Mouse (Mus musculus) heart, embryonic 16.5 days (tissue): ENCODE measurements around the gene Cdcp1. TPM values are rescaled to one million over a fixed set of nuclear protein-coding genes. Genes with fewer than 3 reads are reported as not detected.

Experiments used
- ATAC-seq: fragments of 200-750 bp; cut with Nextera tagmentation; replicated peaks from 2 replicates; pipeline ENCODE4 v1.8.0; 2017; ENCODE audit warnings: moderate number of reproducible peaks; ENCODE audit not compliant: insufficient read depth, low FRiP score; ENCODE audit errors: extremely low read depth
- H3K27ac ChIP-seq: fragments of 300-500 bp; sonication (generic); 2 replicates; pipeline ENCODE4 v1.5.1; 2014; ENCODE audit warnings: mild to moderate bottlenecking, low read length, control low read depth, moderate library complexity
- H3K27me3 ChIP-seq: fragments of 300-500 bp; sonication (generic); 2 replicates; pipeline ENCODE4 v1.6.1; 2014; ENCODE audit warnings: low read length, mixed read lengths; ENCODE audit not compliant: control insufficient read depth, insufficient read depth
- H3K36me3 ChIP-seq: fragments of 300-500 bp; sonication (generic); 2 replicates; pipeline ENCODE4 v1.6.1; 2014; ENCODE audit not compliant: control insufficient read depth, insufficient read depth
- H3K4me1 ChIP-seq: fragments of 300-500 bp; sonication (generic); 2 replicates; pipeline ENCODE4 v1.6.1; 2014; ENCODE audit warnings: low read length, mixed read lengths; ENCODE audit not compliant: control insufficient read depth, insufficient read depth
- H3K4me2 ChIP-seq: fragments of 300-500 bp; sonication (generic); 2 replicates; pipeline ENCODE4 v1.6.1; 2014; ENCODE audit warnings: low read depth, mild to moderate bottlenecking, control low read depth, low read length
- H3K4me3 ChIP-seq: fragments of 300-500 bp; sonication (generic); 2 replicates; pipeline ENCODE4 v1.5.1; 2014; ENCODE audit warnings: mild to moderate bottlenecking, control low read depth, low read length
- H3K9ac ChIP-seq: fragments of 300-500 bp; sonication (generic); 2 replicates; pipeline ENCODE4 v1.6.1; 2014; ENCODE audit warnings: low read length, control low read depth
- H3K9me3 ChIP-seq: fragments of 300-500 bp; sonication (generic); replicated peaks from 2 replicates; pipeline ENCODE4 v1.6.1; 2016; ENCODE audit warnings: low read length; ENCODE audit not compliant: control insufficient read depth
- WGBS: fragments of 180-500 bp; shearing (Covaris S2); extraction: QIAGEN DNeasy Blood & Tissue Kit; methylation state at CpG from one replicate; pipeline ENCODE4 v1.1.7; 2014; 5-methylcytosine and 5-hydroxymethylcytosine counted together
- polyA plus RNA-seq: library from polyadenylated mRNA; unstranded; fragments of >200 nt; fragmentation: Nextera tagmentation; extraction: Ambion mirVana; gene quantifications from 2 replicates; pipeline ENCODE4 v1.2.1, GENCODE M21; 2015

The Cdcp1 gene
- polyA plus RNA-seq, 1 experiment from 2014 or later = 1.7 TPM

GRCm38 (mm10) chr9:123165781-123166443 lies 49.9 kb downstream of the Cdcp1 start:
- no peaks in the 10 kb centered on the region for H3K27me3 ChIP-seq
- H3K4me3 ChIP-seq = no peak overlapping the region
- ATAC-seq = no peak
- 91% methylated on average over 3 of the region's 3 CpGs for WGBS
- no peaks in the 10 kb centered on the region for H3K36me3 ChIP-seq
- H3K4me2 ChIP-seq = no peak overlapping the region
- no peak overlapping the region for H3K9ac ChIP-seq
- H3K9me3 ChIP-seq = no peaks in the 10 kb centered on the region
- H3K4me1 ChIP-seq = no peaks in the 10 kb centered on the region
- no peak overlapping the region for H3K27ac ChIP-seq

DNA sequence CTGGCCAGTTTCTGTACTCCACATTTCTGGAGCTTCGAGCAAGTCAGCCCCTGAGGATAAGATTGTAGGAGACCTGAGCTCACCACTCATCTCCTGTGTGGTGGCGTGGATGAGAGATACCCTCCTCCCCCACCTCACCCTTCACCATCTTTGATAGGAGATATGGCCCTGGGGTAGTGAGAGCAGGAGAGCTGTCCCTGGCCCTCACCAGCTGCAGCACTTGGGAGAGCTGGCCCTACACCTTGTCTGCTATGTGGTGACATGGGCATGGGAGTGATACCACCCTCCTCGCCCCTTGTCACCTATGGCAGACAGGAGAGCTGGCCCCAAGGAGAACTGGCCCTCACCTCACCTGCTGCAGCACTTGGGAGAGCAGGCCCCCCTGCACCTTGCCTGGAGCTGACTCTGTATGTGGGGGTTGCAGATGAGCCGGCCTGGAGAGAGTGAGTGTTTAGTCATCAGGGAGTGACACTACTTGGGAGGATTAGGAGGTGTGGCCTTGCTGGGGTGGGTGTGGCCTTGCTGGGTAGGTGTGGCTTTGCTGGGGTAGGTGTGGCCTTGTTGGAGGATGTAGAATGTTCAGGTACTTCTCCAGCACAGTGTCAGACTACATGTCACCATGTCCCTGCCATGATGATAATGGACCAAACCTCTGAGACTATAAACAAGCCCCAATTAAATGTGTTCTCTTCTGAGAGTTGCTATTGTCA lies 52.7 kb downstream of the Cdcp1 start:
- ATAC-seq = no peak

DNA sequence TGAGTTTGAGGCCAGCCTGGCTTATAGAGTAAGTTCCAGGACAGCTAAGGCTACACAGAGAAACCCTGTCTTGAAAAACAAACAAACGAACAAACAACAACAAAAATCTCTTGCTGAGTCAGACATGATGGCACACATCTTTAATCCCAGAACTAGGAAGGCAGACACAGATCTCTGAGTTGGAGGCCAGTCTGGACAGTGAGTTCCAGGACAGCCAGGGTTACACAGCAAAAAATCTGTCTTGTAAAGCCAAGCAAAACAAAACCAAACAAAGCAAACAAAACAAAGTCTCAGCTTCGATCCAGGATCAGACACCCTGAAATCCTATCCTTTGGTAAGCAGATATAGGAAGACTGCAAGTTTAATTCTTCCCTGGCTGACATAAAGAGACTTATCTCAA lies 54.0 kb downstream of the Cdcp1 start:
- no peak overlapping the region for H3K4me3 ChIP-seq
- no peak overlapping the region for H3K9ac ChIP-seq
- no peaks in the 10 kb centered on the region for H3K9me3 ChIP-seq
- no peak overlapping the region for H3K27ac ChIP-seq
- no peaks in the 10 kb centered on the region for H3K4me1 ChIP-seq
- no peak for ATAC-seq
- H3K27me3 ChIP-seq = no peaks in the 10 kb centered on the region
- WGBS = 50% methylated on average over 2 of the region's 2 CpGs
- H3K4me2 ChIP-seq = no peak overlapping the region
- no peaks in the 10 kb centered on the region for H3K36me3 ChIP-seq

More for the DNA sequence above, 52.7 kb downstream of the Cdcp1 start:
- H3K4me3 ChIP-seq = no peak overlapping the region
- H3K9ac ChIP-seq = no peak overlapping the region
- 72% methylated on average over 4 of the region's 4 CpGs for WGBS
- no peak overlapping the region for H3K4me2 ChIP-seq
- no peaks in the 10 kb centered on the region for H3K27me3 ChIP-seq
- no peaks in the 10 kb centered on the region for H3K9me3 ChIP-seq
- no peaks in the 10 kb centered on the region for H3K4me1 ChIP-seq
- no peaks in the 10 kb centered on the region for H3K36me3 ChIP-seq
- H3K27ac ChIP-seq = no peak overlapping the region

GRCm38 (mm10) chr9:123159330-123159729 lies 56.5 kb downstream of the Cdcp1 start:
- no peak overlapping the region for H3K4me2 ChIP-seq
- H3K9me3 ChIP-seq = no peaks in the 10 kb centered on the region
- ATAC-seq = no peak; the same call in 1 of the 2 replicates
- no peaks in the 10 kb centered on the region for H3K27me3 ChIP-seq
- H3K36me3 ChIP-seq = no peaks in the 10 kb centered on the region
- no peak overlapping the region for H3K27ac ChIP-seq
- H3K9ac ChIP-seq = no peak overlapping the region
- 58% methylated on average over 7 of the region's 7 CpGs for WGBS
- H3K4me3 ChIP-seq = no peak overlapping the region
- H3K4me1 ChIP-seq = no peaks in the 10 kb centered on the region

GRCm38 (mm10) chr9:123158125-123158836 lies 57.6 kb downstream of the Cdcp1 start:
- H3K9ac ChIP-seq = no peak overlapping the region
- no peaks in the 10 kb centered on the region for H3K36me3 ChIP-seq
- no peaks in the 10 kb centered on the region for H3K27me3 ChIP-seq
- H3K9me3 ChIP-seq = no peaks in the 10 kb centered on the region
- no peak overlapping the region for H3K4me3 ChIP-seq
- no peak for ATAC-seq
- 54% methylated on average over 8 of the region's 8 CpGs for whole genome bisulfite sequencing
- no peak overlapping the region for H3K27ac ChIP-seq
- no peak overlapping the region for H3K4me2 ChIP-seq
- H3K4me1 ChIP-seq = no peaks in the 10 kb centered on the region

DNA sequence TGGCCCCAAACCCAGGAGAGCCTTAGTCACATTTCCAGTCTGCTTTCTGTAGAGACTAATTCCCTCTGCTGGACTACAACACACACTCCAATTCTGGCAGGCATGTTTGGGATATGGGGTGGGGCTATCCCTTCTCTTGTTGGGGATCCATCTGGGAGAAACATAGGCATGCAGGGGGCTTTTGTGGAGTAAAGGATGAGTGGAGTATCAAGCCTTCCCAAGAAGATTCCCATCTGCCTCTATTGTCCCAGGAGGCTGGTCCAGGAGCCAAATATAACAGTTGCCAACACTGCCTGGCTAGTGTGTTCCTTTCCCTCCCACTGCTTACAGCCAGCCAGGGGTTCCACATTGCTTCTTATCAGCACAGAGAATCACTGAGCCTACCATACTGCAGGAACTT lies 58.1 kb downstream of the Cdcp1 start:
- H3K9me3 ChIP-seq = no peaks in the 10 kb centered on the region
- no peak overlapping the region for H3K9ac ChIP-seq
- H3K27me3 ChIP-seq = no peaks in the 10 kb centered on the region
- no peak overlapping the region for H3K4me2 ChIP-seq
- H3K4me1 ChIP-seq = no peaks in the 10 kb centered on the region
- no peak overlapping the region for H3K27ac ChIP-seq
- no peak for ATAC-seq
- no peak overlapping the region for H3K4me3 ChIP-seq
- no peaks in the 10 kb centered on the region for H3K36me3 ChIP-seq

GRCm38 (mm10) chr9:123156910-123157361 lies 58.9 kb downstream of the Cdcp1 start:
- Histone ChIP-seq H3K9ac (peak overlapping the region; percentile 20; the same call in 1 of the 2 replicates), H3K27ac (no peak overlapping the region), H3K4me1 (no peaks in the 10 kb centered on the region), H3K4me2 (peak overlapping the region; percentile 50), H3K9me3 (no peaks in the 10 kb centered on the region), H3K27me3 (no peaks in the 10 kb centered on the region), H3K4me3 (peak overlapping the region; percentile 23), H3K36me3 (no peaks in the 10 kb centered on the region)
- 39% methylated on average over 30 of the region's 30 CpGs for WGBS
- 0 out of 2 replicates have a peak, but pooled peaks have one; percentile 10 for ATAC-seq

GRCm38 (mm10) chr9:123153121-123153520 lies 62.7 kb downstream of the Cdcp1 start:
- H3K4me1 ChIP-seq = no peaks in the 10 kb centered on the region
- ATAC-seq = no peak
- H3K9me3 ChIP-seq = no peaks in the 10 kb centered on the region
- H3K27me3 ChIP-seq = no peaks in the 10 kb centered on the region
- WGBS = 83% methylated on average over 2 of the region's 2 CpGs
- H3K9ac ChIP-seq = no peak overlapping the region
- no peak overlapping the region for H3K4me3 ChIP-seq
- H3K36me3 ChIP-seq = no peaks in the 10 kb centered on the region
- H3K4me2 ChIP-seq = no peak overlapping the region
- no peak overlapping the region for H3K27ac ChIP-seq

DNA sequence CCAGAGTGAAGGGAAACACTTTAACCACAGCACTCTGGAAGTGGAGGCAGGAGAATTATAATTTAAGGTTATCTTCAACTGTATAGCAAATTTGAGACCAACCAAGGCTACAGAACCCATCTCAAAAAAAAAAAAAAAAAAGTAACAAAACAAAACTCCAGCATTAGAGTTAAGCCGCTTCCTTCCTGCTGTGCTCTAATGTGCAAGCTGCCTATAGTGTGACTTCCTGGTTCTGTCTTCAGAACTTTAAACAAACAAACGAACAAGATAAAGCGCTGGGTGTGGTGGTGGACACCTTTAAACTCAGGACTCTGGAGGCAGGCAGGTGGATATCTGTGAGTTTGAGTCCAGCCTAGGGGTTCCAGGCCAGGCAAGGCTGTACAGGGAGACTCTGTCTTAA lies 63.8 kb downstream of the Cdcp1 start:
- Histone ChIP-seq H3K27me3 (no peaks in the 10 kb centered on the region), H3K4me2 (no peak overlapping the region), H3K9ac (no peak overlapping the region), H3K36me3 (no peaks in the 10 kb centered on the region), H3K4me3 (no peak overlapping the region), H3K4me1 (no peaks in the 10 kb centered on the region), H3K27ac (no peak overlapping the region; the same call in 1 of the 2 replicates), H3K9me3 (no peaks in the 10 kb centered on the region)
- WGBS = 56% methylated on average over 3 of the region's 3 CpGs
- no peak for ATAC-seq
